In the genomic region with DNA sequence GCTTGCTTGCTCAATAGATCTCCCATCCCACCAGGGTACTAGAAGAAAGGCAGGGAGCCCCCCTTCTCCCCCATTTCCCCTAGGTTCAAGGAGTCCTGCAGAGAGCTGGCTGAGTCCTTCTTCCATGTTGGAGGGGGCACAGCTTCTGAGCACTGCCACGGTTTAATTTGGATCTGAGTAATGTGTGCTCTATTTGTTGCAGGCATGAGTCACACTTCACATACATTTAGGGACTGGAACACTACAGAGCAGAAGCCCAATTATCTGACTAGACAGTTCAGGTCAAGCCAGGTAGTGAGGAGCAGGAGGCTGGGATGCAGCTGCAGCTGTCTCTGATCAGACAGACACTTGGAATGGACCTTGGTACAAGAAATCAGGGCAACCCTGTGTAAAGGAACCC, we compare ENCODE assay signal across 29 mouse cellular contexts.
"Had no signal": no experiment of that assay in that cellular context is flagged by ENCODE, and none has a peak within 500 bp of the region (broad histone marks: within the 10 kb centered on the region; RNA-seq: fewer than 3 reads in every experiment).

No protein-coding gene starts in this region.

- H3K27ac ChIP-seq: heart, adult 2 months; heart, embryonic 13.5 days; heart, embryonic 15.5 days; hindbrain, embryonic 13.5 days; hindbrain, embryonic 15.5 days; hindbrain, postnatal 0 days; kidney, embryonic 15.5 days; kidney, postnatal 0 days; limb, embryonic 10.5 days; limb, embryonic 12.5 days; liver, embryonic 13.5 days; liver, embryonic 15.5 days had no signal

- H3K36me3 ChIP-seq: heart, embryonic 13.5 days; heart, embryonic 15.5 days; hindbrain, embryonic 13.5 days; hindbrain, embryonic 15.5 days; kidney, embryonic 15.5 days; limb, embryonic 10.5 days; limb, embryonic 12.5 days; liver, embryonic 13.5 days; liver, embryonic 15.5 days had no signal

- H3K9ac ChIP-seq: heart, embryonic 13.5 days; heart, embryonic 15.5 days; hindbrain, embryonic 13.5 days; hindbrain, embryonic 15.5 days; kidney, embryonic 15.5 days; limb, embryonic 12.5 days; liver, embryonic 13.5 days; liver, embryonic 15.5 days; liver, postnatal 0 days had no signal

- ATAC-seq: hindbrain, postnatal 0 days; intestine, embryonic 16.5 days; liver, postnatal 0 days had no signal

- H3K27me3 ChIP-seq: heart, embryonic 15.5 days; hindbrain, embryonic 13.5 days; hindbrain, embryonic 15.5 days; kidney, embryonic 15.5 days; limb, embryonic 12.5 days; liver, embryonic 13.5 days; liver, embryonic 15.5 days had no signal

- H3K4me3 ChIP-seq: heart, adult 2 months; heart, embryonic 13.5 days; heart, embryonic 15.5 days; hindbrain, embryonic 13.5 days; hindbrain, embryonic 15.5 days; kidney, embryonic 15.5 days; limb, embryonic 10.5 days; limb, embryonic 12.5 days; liver, embryonic 13.5 days; liver, embryonic 15.5 days had no signal

- H3K4me1 ChIP-seq: heart, embryonic 13.5 days; heart, embryonic 15.5 days; hindbrain, embryonic 15.5 days; limb, embryonic 10.5 days; limb, embryonic 12.5 days; liver, embryonic 13.5 days; liver, embryonic 15.5 days had no signal

- DNase-seq: gastrocnemius, postnatal 14 days; gastrocnemius, postnatal 36 days; heart, adult 11 months; heart, adult 2 months; heart, postnatal 14 days; heart, postnatal 36 days; kidney, adult 11 months; kidney, adult 2 months; kidney, adult 9 months; kidney, postnatal 14 days; kidney, postnatal 36 days; layer of hippocampus, adult 9-11 months; layer of hippocampus, postnatal 36 days; liver; liver, embryonic 13.5 days; liver, postnatal 0 days had no signal

- H3K9me3 ChIP-seq: heart, embryonic 13.5 days; heart, embryonic 15.5 days; hindbrain, embryonic 13.5 days; hindbrain, embryonic 15.5 days; kidney, embryonic 15.5 days; limb, embryonic 10.5 days; limb, embryonic 12.5 days; liver, embryonic 13.5 days; liver, embryonic 15.5 days had no signal

- H3K4me2 ChIP-seq: heart, embryonic 11.5 days; heart, embryonic 13.5 days; heart, embryonic 15.5 days; hindbrain, embryonic 13.5 days; hindbrain, embryonic 15.5 days; kidney, embryonic 15.5 days; limb, embryonic 12.5 days; liver, embryonic 11.5 days; liver, embryonic 13.5 days; liver, embryonic 15.5 days had no signal
